Mouse (Mus musculus) induced T-regulatory cell, adult 2 months (primary cell): ENCODE results near the gene Zfp513.

Experiments
- DNase-seq: peaks from one replicate; pipeline ENCODE4 v3.0.0-alpha.2; 2012; ENCODE audit warnings: low read depth

The Zfp513 gene

GRCm38 (mm10) chr5:31164878-31165277, 37.2 kb downstream of the Zfp513 start:
- DNase-seq = no peak

- DNase-seq = no peak
Observed at GRCm38 (mm10) chr5:31162462-31162861, 39.6 kb downstream of the Zfp513 start.

- DNase-seq = peak; percentile 85
Observed at GRCm38 (mm10) chr5:31154152-31154553, 48.0 kb downstream of the Zfp513 start, which contains the start of gene Mpv17. Gene Mpv17 (minus strand): TSS chr5:31154251.

GRCm38 (mm10) chr5:31153516-31154151, 48.5 kb downstream of the Zfp513 start:
- no peak for DNase-seq

GRCm38 (mm10) chr5:31151746-31152145, 50.4 kb downstream of the Zfp513 start:
- DNase-seq = no peak

GRCm38 (mm10) chr5:31149781-31150180, 52.3 kb downstream of the Zfp513 start:
- DNase-seq = no peak
